In genomic region chr14:55713007-55713728, GRCm38 (mm10) we compare ENCODE assay signal across 8 mouse cellular contexts. TPM values are rescaled to one million over a fixed set of nuclear protein-coding genes. Genes with fewer than 3 reads are reported as not detected.
DNase-seq lines count a peak whose midpoint lies in the region; ATAC-seq lines count a peak whose summit lies in the region.

No protein-coding gene starts in this region.

- H3K4me3 ChIP-seq in neural tube, embryonic 12.5 days: no peak overlapping the region
- H3K4me3 ChIP-seq in forebrain, embryonic 13.5 days: no peak overlapping the region

- no peaks in the 10 kb centered on the region for H3K9me3 ChIP-seq in neural tube, embryonic 12.5 days
- no peaks in the 10 kb centered on the region for H3K9me3 ChIP-seq in forebrain, embryonic 13.5 days (replicated peaks)

- H3K4me1 ChIP-seq in neural tube, embryonic 12.5 days: 0 out of 2 replicates have a peak, but pooled peaks cover 3% of the 10 kb centered on the region
- no peaks in the 10 kb centered on the region for H3K4me1 ChIP-seq in forebrain, embryonic 13.5 days

- ATAC-seq in neural tube, embryonic 12.5 days (ENCODE audit: low FRiP score, low read depth): no peak
- ATAC-seq in megakaryocyte, adult 5-6 weeks (ENCODE audit: poor library complexity, severe bottlenecking): peak; percentile 81
- ATAC-seq in forebrain, embryonic 13.5 days: no peak

- no peak for DNase-seq in neural tube, embryonic 10.5 days (ENCODE audit: extremely low spot score, low spot score)
- DNase-seq in heart, adult 9 months (ENCODE audit: low spot score in 2 of 2): peak; percentile 40 to 43
- DNase-seq in kidney, postnatal 25 days: peak; percentile 77 to 90
- DNase-seq in frontal cortex, postnatal 25 days (ENCODE audit: low spot score in 2 of 2): no peak
- no peak for DNase-seq in cerebellum, adult 8-10 months

- peak overlapping the region; percentile 33 for H3K4me2 ChIP-seq in neural tube, embryonic 12.5 days (replicated peaks)
- H3K4me2 ChIP-seq in forebrain, embryonic 13.5 days: no peak overlapping the region; the same call in 1 of the 2 replicates

- H3K36me3 ChIP-seq in neural tube, embryonic 12.5 days: peaks cover 6% of the 10 kb centered on the region; the same call in 1 of the 2 replicates
- H3K36me3 ChIP-seq in forebrain, embryonic 13.5 days (ENCODE audit: poor library complexity, severe bottlenecking): peaks cover 13% of the 10 kb centered on the region

- peaks cover 23% of the 10 kb centered on the region for H3K27me3 ChIP-seq in neural tube, embryonic 12.5 days (replicated peaks)
- peaks cover 26% of the 10 kb centered on the region for H3K27me3 ChIP-seq in forebrain, embryonic 13.5 days

- WGBS in neural tube, embryonic 12.5 days: 12% methylated on average over 24 of the region's 25 CpGs
- 12% methylated on average over 24 of the region's 25 CpGs for WGBS in forebrain, embryonic 13.5 days

- no peak overlapping the region for H3K27ac ChIP-seq in neural tube, embryonic 12.5 days
- no peak overlapping the region for H3K27ac ChIP-seq in forebrain, embryonic 13.5 days

- H3K9ac ChIP-seq in neural tube, embryonic 12.5 days: no peak overlapping the region
- no peak overlapping the region for H3K9ac ChIP-seq in forebrain, embryonic 13.5 days

RNA-seq across cellular contexts. Expression of gene Tgm1, which starts 0.6 kb away (rescaled TPM):
- polyA plus RNA-seq in neural tube, embryonic 12.5 days (2016; fragmentation: Nextera tagmentation; extraction: Ambion mirVana): 0.34 and 0.36 TPM in 2 replicates
- total RNA-seq in megakaryocyte, adult 5-6 weeks (2015): 1.6 and 1.7 TPM in 2 replicates
- total RNA-seq in megakaryocyte, adult 5-6 weeks (2017): 1.0 and 2.1 TPM in 2 replicates
- polyA plus RNA-seq in forebrain, embryonic 13.5 days (2015; fragmentation: Nextera tagmentation; extraction: Ambion mirVana): 0.13 and 0.21 TPM in 2 replicates

RNA-seq across cellular contexts. Expression of gene Rabggta, which starts 8.9 kb away (rescaled TPM):
- polyA plus RNA-seq in neural tube, embryonic 12.5 days (2016; fragmentation: Nextera tagmentation; extraction: Ambion mirVana): 42.0 and 46.3 TPM in 2 replicates
- total RNA-seq in megakaryocyte, adult 5-6 weeks (2015): 10.0 and 12.5 TPM in 2 replicates
- total RNA-seq in megakaryocyte, adult 5-6 weeks (2017): 8.5 and 13.7 TPM in 2 replicates
- polyA plus RNA-seq in forebrain, embryonic 13.5 days (2015; fragmentation: Nextera tagmentation; extraction: Ambion mirVana): 33.5 and 37.8 TPM in 2 replicates

RNA-seq across cellular contexts. Expression of gene Tinf2, which starts 31.5 kb away (rescaled TPM):
- polyA plus RNA-seq in neural tube, embryonic 12.5 days (2016; fragmentation: Nextera tagmentation; extraction: Ambion mirVana): 44.1 and 45.7 TPM in 2 replicates
- 24.2 and 27.2 TPM in 2 replicates for total RNA-seq in megakaryocyte, adult 5-6 weeks (2015)
- 25.1 and 39.8 TPM in 2 replicates for total RNA-seq in megakaryocyte, adult 5-6 weeks (2017)
- polyA plus RNA-seq in forebrain, embryonic 13.5 days (2015; fragmentation: Nextera tagmentation; extraction: Ambion mirVana): 45.1 and 51.6 TPM in 2 replicates

RNA-seq across cellular contexts. Expression of gene Dhrs1, which starts 32.3 kb away (rescaled TPM):
- polyA plus RNA-seq in neural tube, embryonic 12.5 days (2016; fragmentation: Nextera tagmentation; extraction: Ambion mirVana): 74.1 and 81.8 TPM in 2 replicates
- total RNA-seq in megakaryocyte, adult 5-6 weeks (2015): 112 and 121 TPM in 2 replicates
- total RNA-seq in megakaryocyte, adult 5-6 weeks (2017): 44.1 and 55.0 TPM in 2 replicates
- 77.1 and 78.8 TPM in 2 replicates for polyA plus RNA-seq in forebrain, embryonic 13.5 days (2015; fragmentation: Nextera tagmentation; extraction: Ambion mirVana)

RNA-seq across cellular contexts. Expression of gene Nop9, which starts 32.3 kb away (rescaled TPM):
- polyA plus RNA-seq in neural tube, embryonic 12.5 days (2016; fragmentation: Nextera tagmentation; extraction: Ambion mirVana): 44.2 and 47.0 TPM in 2 replicates
- total RNA-seq in megakaryocyte, adult 5-6 weeks (2015): 10.4 and 12.2 TPM in 2 replicates
- 11.7 and 13.9 TPM in 2 replicates for total RNA-seq in megakaryocyte, adult 5-6 weeks (2017)
- polyA plus RNA-seq in forebrain, embryonic 13.5 days (2015; fragmentation: Nextera tagmentation; extraction: Ambion mirVana): 44.4 and 46.4 TPM in 2 replicates

Comparison
In these comparisons a context has a peak if more than half of its experiments do, and no peak if none do; other contexts are left out.
1. DNase-seq: peak in heart, adult 9 months (2 of 2) and kidney, postnatal 25 days (2 of 2); none in neural tube, embryonic 10.5 days (single experiment), frontal cortex, postnatal 25 days (0 of 2) and cerebellum, adult 8-10 months (single experiment).